ENCODE assay signal across 9 mouse cellular contexts in the genomic region with DNA sequence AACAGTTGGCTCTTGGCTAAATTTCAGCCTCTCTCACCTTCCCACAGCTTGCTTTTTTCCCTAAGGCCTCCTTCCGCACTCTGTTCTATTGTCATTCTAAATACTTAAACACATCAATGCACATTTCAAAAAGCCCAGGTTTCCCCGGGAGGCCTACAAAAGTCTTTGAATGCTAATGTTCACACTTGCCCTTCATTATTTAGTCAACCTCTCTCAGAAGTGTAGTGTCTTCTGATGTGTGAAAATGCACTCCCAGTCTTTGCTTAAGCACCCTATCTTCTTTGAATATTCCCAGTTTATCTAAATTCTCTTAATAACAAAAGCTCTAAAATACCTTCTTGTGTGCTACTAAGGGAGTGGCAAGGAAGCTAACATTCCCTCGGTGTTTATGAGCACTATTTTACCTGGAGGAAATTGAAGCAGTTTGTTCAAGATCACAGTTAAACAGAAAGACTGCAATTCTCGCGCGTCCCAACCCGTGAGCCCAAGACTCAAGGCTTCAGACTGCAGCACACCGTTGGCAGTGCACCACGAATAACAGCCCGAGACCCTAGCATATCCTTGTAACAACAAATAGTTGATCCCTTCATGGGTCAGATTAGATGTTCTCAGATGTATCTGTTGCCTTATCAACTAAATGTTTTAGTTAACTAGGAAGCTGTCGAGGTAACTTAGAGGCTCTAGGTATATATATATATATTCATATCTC. TPM values are rescaled to one million over a fixed set of nuclear protein-coding genes. Genes with fewer than 3 reads are reported as not detected.
DNase-seq lines count a peak whose midpoint lies in the region; ATAC-seq and TF ChIP-seq lines count a peak whose summit lies in the region.
"Had no signal": no experiment of that assay in that cellular context is flagged by ENCODE, and none has a peak within 500 bp of the region (broad histone marks: within the 10 kb centered on the region; RNA-seq: fewer than 3 reads in every experiment).

No protein-coding gene starts in this region.

- ATAC-seq in heart, embryonic 16.5 days (replicated peaks; ENCODE audit: extremely low read depth, insufficient read depth, low FRiP score): no peak
- ATAC-seq in forebrain, postnatal 0 days: no peak
- ATAC-seq in midbrain, embryonic 15.5 days (replicated peaks): no peak

- 0 out of 2 replicates have a peak overlapping the region, but pooled peaks have one; percentile 94 for H3K27ac ChIP-seq in heart, embryonic 16.5 days (ENCODE audit: low read length)
- peak overlapping the region; percentile 98 for H3K27ac ChIP-seq in forebrain, postnatal 0 days (ENCODE audit: low read depth, low read length)
- peak overlapping the region; percentile 97 for H3K27ac ChIP-seq in midbrain, embryonic 15.5 days

- no peak for DNase-seq in heart, adult 9 months (ENCODE audit: low spot score in 2 of 2)
- DNase-seq in ZHBTc4 (ENCODE audit: low read depth, low spot score): peak; percentile 94
- no peak for DNase-seq in forebrain, postnatal 0 days
- no peak for DNase-seq in right cerebral cortex, postnatal 36 days (ENCODE audit: low spot score in 2 of 2)
- DNase-seq in right cerebral cortex, postnatal 4 days: no peak
- no peak for DNase-seq in layer of hippocampus, adult 18-20 months (ENCODE audit: low spot score in 2 of 2)
- DNase-seq: gastrocnemius, postnatal 25 days had no signal

- H3K27me3 ChIP-seq in heart, embryonic 16.5 days (ENCODE audit: control insufficient read depth, insufficient read depth, low read length): no peaks in the 10 kb centered on the region; the same call in 1 of the 2 replicates
- H3K27me3 ChIP-seq in forebrain, postnatal 0 days (ENCODE audit: insufficient read depth, low read length): no peaks in the 10 kb centered on the region
- H3K27me3 ChIP-seq in midbrain, embryonic 15.5 days (replicated peaks): no peaks in the 10 kb centered on the region

- peak overlapping the region; percentile 89 for H3K4me2 ChIP-seq in heart, embryonic 16.5 days (ENCODE audit: low read depth, low read length)
- H3K4me2 ChIP-seq in forebrain, postnatal 0 days (ENCODE audit: low read depth): peak overlapping the region; percentile 81
- peak overlapping the region; percentile 74 for H3K4me2 ChIP-seq in midbrain, embryonic 15.5 days

- no peaks in the 10 kb centered on the region for H3K36me3 ChIP-seq in heart, embryonic 16.5 days (ENCODE audit: control insufficient read depth, insufficient read depth)
- H3K36me3 ChIP-seq in forebrain, postnatal 0 days (ENCODE audit: insufficient read depth): no peaks in the 10 kb centered on the region
- H3K36me3 ChIP-seq in midbrain, embryonic 15.5 days (replicated peaks): no peaks in the 10 kb centered on the region

- 54% methylated on average over 11 of the region's 11 CpGs for WGBS in heart, embryonic 16.5 days
- WGBS in forebrain, postnatal 0 days: 27% methylated on average over 11 of the region's 11 CpGs
- 17% methylated on average over 11 of the region's 11 CpGs for WGBS in midbrain, embryonic 15.5 days

- H3K4me1 ChIP-seq in heart, embryonic 16.5 days (ENCODE audit: control insufficient read depth, insufficient read depth, low read length): peaks cover 11% of the 10 kb centered on the region
- peaks cover 27% of the 10 kb centered on the region for H3K4me1 ChIP-seq in forebrain, postnatal 0 days (ENCODE audit: insufficient read depth)
- peaks cover 37% of the 10 kb centered on the region for H3K4me1 ChIP-seq in midbrain, embryonic 15.5 days

- TF ChIP-seq CTCF in forebrain, postnatal 0 days (IDR thresholded peaks at IDR 0.05; ENCODE audit: low read depth): no peak

- H3K9me3 ChIP-seq in heart, embryonic 16.5 days (replicated peaks; ENCODE audit: control insufficient read depth, low read length): no peaks in the 10 kb centered on the region
- H3K9me3 ChIP-seq in forebrain, postnatal 0 days (ENCODE audit: low read length): no peaks in the 10 kb centered on the region
- H3K9me3 ChIP-seq in midbrain, embryonic 15.5 days: no peaks in the 10 kb centered on the region

- H3K4me3 ChIP-seq in heart, embryonic 16.5 days (ENCODE audit: low read length): no peak overlapping the region; the same call in 1 of the 2 replicates
- peak overlapping the region; percentile 98 for H3K4me3 ChIP-seq in forebrain, postnatal 0 days (ENCODE audit: low read depth, low read length)
- peak overlapping the region; percentile 99 for H3K4me3 ChIP-seq in midbrain, embryonic 15.5 days

- no peak overlapping the region; the same call in 1 of the 2 replicates for H3K9ac ChIP-seq in heart, embryonic 16.5 days (ENCODE audit: low read length)
- no peak overlapping the region for H3K9ac ChIP-seq in forebrain, postnatal 0 days
- peak overlapping the region; percentile 100; the same call in 1 of the 2 replicates for H3K9ac ChIP-seq in midbrain, embryonic 15.5 days

RNA-seq across cellular contexts. Expression of gene Uhrf2, which starts 1.2 kb away (rescaled TPM):
- polyA plus RNA-seq in heart, embryonic 16.5 days (2015; fragmentation: Nextera tagmentation; extraction: Ambion mirVana): 41.9 and 42.5 TPM in 2 replicates
- 77.8 and 79.0 TPM in 2 replicates for total RNA-seq in forebrain, postnatal 0 days (2014; rRNA removed)
- polyA plus RNA-seq in forebrain, postnatal 0 days (2015; fragmentation: Nextera tagmentation; extraction: Ambion mirVana): 22.6 and 28.1 TPM in 2 replicates
- polyA plus RNA-seq in midbrain, embryonic 15.5 days (2015; fragmentation: Nextera tagmentation; extraction: Ambion mirVana): 54.2 and 57.0 TPM in 2 replicates
- total RNA-seq in layer of hippocampus, adult 18-20 months (2021): 10 to 100 TPM; 64.6 to 66.3 TPM

RNA-seq across cellular contexts. Expression of gene Trpd52l3, which starts 25.6 kb away (rescaled TPM):
- polyA plus RNA-seq in heart, embryonic 16.5 days (2015; fragmentation: Nextera tagmentation; extraction: Ambion mirVana): not detected in 2 replicates
- not detected in 2 replicates for total RNA-seq in forebrain, postnatal 0 days (2014; rRNA removed)
- polyA plus RNA-seq in forebrain, postnatal 0 days (2015; fragmentation: Nextera tagmentation; extraction: Ambion mirVana): not detected in 2 replicates
- not detected in 2 replicates for polyA plus RNA-seq in midbrain, embryonic 15.5 days (2015; fragmentation: Nextera tagmentation; extraction: Ambion mirVana)
- total RNA-seq in layer of hippocampus, adult 18-20 months (2021): not detected
- total RNA-seq: gastrocnemius, postnatal 25 days had no signal
